Mouse (Mus musculus): ENCODE results near the gene Syngr4.

Syngr4 gene

GRCm38 (mm10) chr7:45865925-45866910 is 30.3 kb downstream of the Syngr4 start:
- peak; percentile 73 for DNase-seq (ENCODE audit: low spot score)

GRCm38 (mm10) chr7:45864435-45864834 is 32.1 kb downstream of the Syngr4 start:
- DNase-seq (ENCODE audit: low spot score), result no peak

- DNase-seq (ENCODE audit: low spot score), result no peak
Measured at GRCm38 (mm10) chr7:45862804-45863203, 33.7 kb downstream of the Syngr4 start.

- no peak for DNase-seq (ENCODE audit: low spot score)
Measured at GRCm38 (mm10) chr7:45859008-45859407, 37.5 kb downstream of the Syngr4 start.

- no peak for DNase-seq (ENCODE audit: low spot score)
Measured at GRCm38 (mm10) chr7:45856950-45857901, 39.3 kb downstream of the Syngr4 start.

- DNase-seq (ENCODE audit: low spot score), result no peak
Measured at GRCm38 (mm10) chr7:45853089-45853488, 43.4 kb downstream of the Syngr4 start.

- DNase-seq (ENCODE audit: low spot score), result no peak
Measured at GRCm38 (mm10) chr7:45850661-45851060, 45.9 kb downstream of the Syngr4 start.

GRCm38 (mm10) chr7:45848447-45849027 is 48.0 kb downstream of the Syngr4 start:
- no peak for DNase-seq (ENCODE audit: low spot score)

- no peak for DNase-seq (ENCODE audit: low spot score)
Measured at GRCm38 (mm10) chr7:45842950-45843744, 53.4 kb downstream of the Syngr4 start.
